Mouse (Mus musculus) T-helper 2 cell (primary cell): ENCODE data around the gene Cfap36.

Experiments used
- in situ Hi-C: fragments of 300-600 bp; cut with MboI, MseI; formaldehyde crosslinking; loops from one replicate; pipeline ENCODE4 v1.15.1; 2025; ENCODE audit warnings: high pct_unique_total_duplicates

The Cfap36 gene

GRCm38 (mm10) chr11:29246883-29247650, at the start of gene Cfap36:
Cfap36 (minus strand) TSS chr11:29247409.
- in situ Hi-C loops = no loop called here

DNA sequence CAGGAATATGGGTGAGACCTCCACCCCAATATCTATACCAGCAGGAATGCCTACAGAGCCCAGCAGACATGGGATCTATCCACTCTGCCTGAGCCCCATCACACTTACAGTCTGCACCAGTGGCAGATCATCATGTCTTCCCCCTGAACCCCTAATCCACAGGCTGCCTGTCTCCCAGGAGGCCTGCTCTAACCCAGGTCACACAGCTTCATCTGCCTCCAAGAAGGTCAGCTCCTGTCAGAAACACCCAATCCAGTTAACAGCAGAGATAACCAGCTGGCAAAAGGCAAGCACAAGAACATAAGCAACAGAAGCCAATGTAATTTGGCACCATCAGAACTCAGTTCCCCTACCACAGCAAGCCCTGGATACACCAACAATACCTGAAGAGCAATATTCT, 40.1 kb upstream of the Cfap36 start:
- in situ Hi-C loops = no loop called here

DNA sequence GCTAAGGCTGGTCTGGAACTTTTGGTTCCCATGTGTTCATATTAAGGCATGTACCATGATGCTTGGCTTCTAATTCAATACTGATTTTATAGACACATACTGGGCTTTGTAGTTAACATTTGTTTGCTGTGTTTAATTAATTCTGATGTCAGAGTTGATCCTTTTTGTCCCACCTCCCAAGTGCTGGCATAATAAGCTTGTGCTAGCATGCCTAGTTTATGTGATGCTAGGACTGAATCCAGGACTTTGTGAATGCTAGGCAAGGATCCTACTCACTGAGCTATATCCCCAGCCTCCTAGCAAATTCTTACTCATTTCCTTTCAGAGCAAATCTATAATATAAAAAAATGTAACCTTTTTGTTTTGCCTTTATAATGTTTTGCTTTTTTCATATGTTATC, 38.8 kb upstream of the Cfap36 start:
- in situ Hi-C loops = no loop called here

GRCm38 (mm10) chr11:29274758-29275157, 27.5 kb upstream of the Cfap36 start:
- in situ Hi-C loops = no loop called here

GRCm38 (mm10) chr11:29267824-29268223, 20.6 kb upstream of the Cfap36 start:
- in situ Hi-C loops = no loop called here

- in situ Hi-C loops = loop anchor here (5.0 kb wide), 1 partner anchor 268 kb away; no protein-coding TSS in a partner anchor
These were observed 7.4 kb upstream of the Cfap36 start for GRCm38 (mm10) chr11:29254643-29255042.

DNA sequence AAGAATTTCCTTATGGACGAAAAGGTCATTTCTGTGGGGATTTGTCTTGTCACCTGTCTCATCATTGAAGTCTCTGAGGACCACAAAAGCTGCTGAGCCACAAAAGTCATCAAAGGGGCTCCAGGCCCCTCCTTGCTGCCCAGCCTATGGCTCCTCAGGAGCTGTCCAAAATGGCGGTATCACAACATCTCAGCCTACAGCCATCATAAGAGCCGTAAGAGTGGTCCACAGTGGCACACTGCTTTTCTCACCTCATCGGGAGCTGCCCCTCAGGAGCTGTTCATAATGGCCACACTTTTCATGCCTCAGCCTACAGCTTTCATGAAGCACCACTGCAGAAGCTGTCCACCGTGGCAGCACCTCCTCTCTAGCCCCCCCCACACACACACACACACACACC, 1.2 kb upstream of the Cfap36 start:
- in situ Hi-C loops = no loop called here

DNA sequence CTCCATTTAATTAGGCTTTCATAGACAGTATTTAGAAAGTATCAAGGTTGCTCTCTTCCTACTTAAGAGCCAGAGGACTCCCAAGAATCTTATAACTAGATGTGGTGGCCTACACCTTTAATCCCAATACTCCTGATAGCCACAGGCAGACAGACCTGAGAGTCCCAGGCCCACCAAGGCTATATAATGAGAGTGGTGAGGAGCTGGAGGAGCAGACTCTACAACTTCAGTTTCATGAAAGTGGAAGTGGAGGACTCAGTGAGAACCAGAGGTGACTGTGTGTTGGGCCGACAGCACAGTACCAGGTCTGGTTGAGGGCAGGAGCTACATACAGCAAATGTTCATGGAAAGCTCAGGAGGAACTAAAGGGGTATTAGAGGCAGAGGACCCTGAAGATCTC, 516 bp upstream of the Cfap36 start:
- in situ Hi-C loops = no loop called here

DNA sequence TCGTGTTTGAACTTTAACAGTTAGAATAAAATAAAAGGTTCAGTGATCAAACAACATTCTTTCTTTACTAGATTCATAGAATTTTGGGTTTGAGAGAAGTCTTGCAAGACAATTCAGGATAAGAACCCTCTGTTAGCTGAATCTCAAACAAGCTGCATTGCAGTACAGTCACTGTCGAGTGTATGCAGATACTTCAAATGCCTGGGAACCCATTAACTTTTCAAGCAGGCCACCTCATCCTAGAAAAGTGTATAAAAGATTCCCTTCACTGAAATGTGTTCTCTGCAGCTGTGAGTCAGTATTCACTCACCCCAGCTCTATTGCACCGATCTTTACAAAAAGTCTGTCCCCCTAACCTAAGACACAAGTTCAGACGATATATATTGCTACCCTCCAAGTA, 1.2 kb downstream of the Cfap36 start:
- in situ Hi-C loops = no loop called here

DNA sequence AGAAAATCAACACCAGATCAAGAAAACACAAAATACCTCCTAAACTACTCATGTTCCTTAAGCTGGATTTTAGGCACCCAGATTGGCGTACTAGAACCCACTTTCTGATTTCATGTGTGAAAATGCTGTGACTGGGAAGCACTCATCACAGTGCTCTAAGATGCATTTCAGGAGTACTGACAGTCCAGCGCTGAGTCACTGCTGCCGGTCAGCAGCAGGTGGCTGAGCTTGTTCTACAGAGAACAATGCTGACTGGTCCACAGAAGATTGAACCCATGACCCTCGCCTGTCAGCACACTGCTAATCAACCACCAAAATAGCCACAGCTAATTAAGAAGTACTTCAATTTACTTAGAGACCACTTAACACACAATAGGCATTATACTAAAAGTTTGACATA, 5.2 kb downstream of the Cfap36 start:
- in situ Hi-C loops = no loop called here

DNA sequence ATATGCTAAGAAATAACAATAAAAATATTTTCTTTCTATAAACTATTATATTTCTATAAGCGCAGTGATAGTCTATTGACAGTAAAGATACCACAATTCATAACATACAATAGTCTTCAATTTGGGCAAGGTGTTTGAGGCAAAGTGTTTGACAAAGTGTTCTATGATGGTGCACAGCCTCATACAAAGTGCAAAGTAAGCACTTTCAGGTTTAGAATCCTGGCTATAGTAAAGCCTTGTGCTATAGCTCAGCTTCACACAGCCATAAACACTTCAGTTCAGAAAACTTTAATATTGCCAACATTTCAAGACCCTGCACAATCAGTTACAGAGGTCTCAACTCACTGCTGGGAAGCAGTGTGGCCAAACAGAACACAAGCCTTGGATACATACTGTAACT, 7.9 kb downstream of the Cfap36 start:
- in situ Hi-C loops = loop anchor here (5.0 kb wide), 1 partner anchor 107 kb away; the partner anchor contains the start of gene Pnpt1

DNA sequence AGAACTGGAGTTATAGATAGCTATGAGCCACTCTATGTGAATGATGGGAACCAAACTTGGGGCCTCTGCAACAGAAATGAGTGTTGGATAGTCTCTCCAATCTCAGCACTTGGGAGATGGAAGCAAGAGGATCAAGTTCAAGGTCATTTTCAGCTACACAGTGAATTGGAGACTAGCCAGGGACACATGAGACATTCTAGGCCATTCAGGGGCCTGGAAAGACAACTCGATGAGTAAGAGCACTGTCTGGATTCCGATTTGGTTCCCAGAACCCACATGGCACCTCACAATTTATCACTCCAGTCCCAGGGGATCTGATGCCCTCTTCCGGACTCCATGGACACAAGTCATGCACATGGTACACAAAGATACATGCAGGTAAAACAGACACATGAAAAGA, 8.7 kb downstream of the Cfap36 start:
- in situ Hi-C loops = loop anchor here (5.0 kb wide), 1 partner anchor 106 kb away; the partner anchor contains the start of gene Pnpt1

- in situ Hi-C loops = loop anchor here (5.0 kb wide), 1 partner anchor 106 kb away; the partner anchor contains the start of gene Pnpt1
These were observed 9.2 kb downstream of the Cfap36 start for GRCm38 (mm10) chr11:29238047-29238446.

- in situ Hi-C loops = loop anchor here (5.0 kb wide), 1 partner anchor 105 kb away; the partner anchor contains the start of gene Pnpt1
These were observed 9.8 kb downstream of the Cfap36 start for GRCm38 (mm10) chr11:29237364-29237763.

- in situ Hi-C loops = no loop called here
These were observed 13.6 kb downstream of the Cfap36 start for GRCm38 (mm10) chr11:29233569-29233968.

GRCm38 (mm10) chr11:29228957-29229356, 18.3 kb downstream of the Cfap36 start:
- in situ Hi-C loops = no loop called here

GRCm38 (mm10) chr11:29224754-29225153, 22.5 kb downstream of the Cfap36 start:
- in situ Hi-C loops = no loop called here

- in situ Hi-C loops = no loop called here
These were observed 24.9 kb downstream of the Cfap36 start for GRCm38 (mm10) chr11:29222310-29222709.

GRCm38 (mm10) chr11:29219055-29219454, 28.2 kb downstream of the Cfap36 start:
- in situ Hi-C loops = no loop called here

GRCm38 (mm10) chr11:29216196-29216595, 31.0 kb downstream of the Cfap36 start:
- in situ Hi-C loops = no loop called here

GRCm38 (mm10) chr11:29209774-29210173, 37.4 kb downstream of the Cfap36 start:
- in situ Hi-C loops = no loop called here

DNA sequence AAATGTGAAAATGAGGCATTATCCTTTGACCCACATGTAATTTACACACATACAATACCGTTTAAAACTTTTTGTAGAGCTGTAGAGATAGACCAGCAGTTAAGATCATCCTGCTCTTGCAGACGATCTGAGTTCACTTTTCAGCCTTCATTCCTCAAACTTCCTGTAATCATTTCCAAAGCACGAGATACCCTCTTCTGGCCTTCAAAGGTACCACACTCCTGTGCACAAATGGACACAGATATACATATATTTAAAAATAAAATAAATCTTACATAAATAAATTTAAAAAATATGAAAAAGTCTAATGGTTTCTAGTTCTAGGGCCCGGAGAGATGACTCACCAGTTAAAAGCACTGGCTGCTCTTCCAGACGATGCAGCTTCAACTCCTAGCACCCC, 43.6 kb downstream of the Cfap36 start:
- in situ Hi-C loops = no loop called here

GRCm38 (mm10) chr11:29188981-29189380, 58.2 kb downstream of the Cfap36 start:
- in situ Hi-C loops = no loop called here
